Mouse (Mus musculus) hindbrain, embryonic 14.5 days (tissue): ENCODE data around the gene Zfp612. TPM values are rescaled to one million over a fixed set of nuclear protein-coding genes. Genes with fewer than 3 reads are reported as not detected.
A peak's percentile ranks its signal among the peaks of the same experiment; 100 is the strongest.

Source experiments
- ATAC-seq: fragments of 200-750 bp; cut with Nextera tagmentation; 2 replicates; pipeline ENCODE4 v1.8.0; 2017; ENCODE audit warnings: moderate number of reproducible peaks, mild to moderate bottlenecking, moderate TSS enrichment, moderate library complexity; ENCODE audit not compliant: low FRiP score
- DNase-seq: peaks from one replicate; pipeline ENCODE4 v3.0.0-alpha.2; 2015; ENCODE audit warnings: low spot score
- H3K27ac ChIP-seq: fragments of 300-500 bp; sonication (generic); 2 replicates; pipeline ENCODE4 v1.5.1; 2014; ENCODE audit warnings: mild to moderate bottlenecking, moderate library complexity
- H3K27me3 ChIP-seq: fragments of 300-500 bp; sonication (generic); 2 replicates; pipeline ENCODE4 v1.6.1; 2014; ENCODE audit warnings: mild to moderate bottlenecking, low read length, mixed read lengths; ENCODE audit not compliant: control insufficient read depth, insufficient read depth
- H3K36me3 ChIP-seq: fragments of 300-500 bp; sonication (generic); replicated peaks from 2 replicates; pipeline ENCODE4 v1.6.1; 2014; ENCODE audit not compliant: control insufficient read depth, insufficient read depth
- H3K4me1 ChIP-seq: fragments of 300-500 bp; sonication (generic); replicated peaks from 2 replicates; pipeline ENCODE4 v1.6.1; 2014; ENCODE audit warnings: antibody characterized with exemption, low read length, mixed read lengths; ENCODE audit not compliant: control insufficient read depth, insufficient read depth
- H3K4me2 ChIP-seq: fragments of 300-500 bp; sonication (generic); replicated peaks from 2 replicates; pipeline ENCODE4 v1.6.1; 2014; ENCODE audit warnings: mild to moderate bottlenecking, moderate library complexity
- H3K4me3 ChIP-seq: fragments of 300-500 bp; sonication (generic); replicated peaks from 2 replicates; pipeline ENCODE4 v1.5.1; 2014; ENCODE audit warnings: mild to moderate bottlenecking, low read length
- H3K9ac ChIP-seq: fragments of 300-500 bp; sonication (generic); 2 replicates; pipeline ENCODE4 v1.6.1; 2014
- H3K9me3 ChIP-seq: fragments of 300-500 bp; sonication (generic); 2 replicates; pipeline ENCODE4 v1.6.1; 2016; ENCODE audit warnings: low read length; ENCODE audit not compliant: control insufficient read depth
- WGBS: fragments of 180-500 bp; shearing (Covaris S2); extraction: QIAGEN DNeasy Blood & Tissue Kit; methylation state at CpG from one replicate; pipeline ENCODE4 v1.1.7; 2014; 5-methylcytosine and 5-hydroxymethylcytosine counted together
- polyA plus RNA-seq: library from polyadenylated mRNA; unstranded; fragments of >200 nt; fragmentation: Nextera tagmentation; extraction: Ambion mirVana; gene quantifications from 2 replicates; pipeline ENCODE4 v1.2.1, GENCODE M21; 2014

The Zfp612 gene
- polyA plus RNA-seq, 1 experiment from 2014 or later, result 20.2 TPM

- no peak overlapping the region for H3K27ac ChIP-seq
- H3K9me3 ChIP-seq, result no peaks in the 10 kb centered on the region
- DNase-seq (no peak), ATAC-seq (no peak)
- no peak overlapping the region for H3K4me3 ChIP-seq
- H3K4me2 ChIP-seq, result no peak overlapping the region
- no peaks in the 10 kb centered on the region for H3K36me3 ChIP-seq
- H3K27me3 ChIP-seq, result no peaks in the 10 kb centered on the region
- no peaks in the 10 kb centered on the region for H3K4me1 ChIP-seq
- 78% methylated on average over 9 of the region's 9 CpGs for WGBS
- H3K9ac ChIP-seq, result no peak overlapping the region
These were observed 15.4 kb upstream of the Zfp612 start for GRCm38 (mm10) chr8:110064161-110064560.

- 96% methylated on average over 18 of the region's 18 CpGs for WGBS
These were observed 14.8 kb upstream of the Zfp612 start for GRCm38 (mm10) chr8:110064606-110065365.

GRCm38 (mm10) chr8:110065676-110066075 lies 13.9 kb upstream of the Zfp612 start:
- no peaks in the 10 kb centered on the region for H3K4me1 ChIP-seq
- WGBS, result 87% methylated on average over 4 of the region's 4 CpGs
- no peaks in the 10 kb centered on the region for H3K27me3 ChIP-seq
- DNase-seq (no peak), ATAC-seq (no peak)
- H3K9ac ChIP-seq, result no peak overlapping the region
- no peak overlapping the region for H3K4me3 ChIP-seq
- no peaks in the 10 kb centered on the region for H3K36me3 ChIP-seq
- no peak overlapping the region for H3K27ac ChIP-seq
- no peaks in the 10 kb centered on the region for H3K9me3 ChIP-seq
- H3K4me2 ChIP-seq, result no peak overlapping the region

More at GRCm38 (mm10) chr8:110064606-110065365, 14.8 kb upstream of the Zfp612 start:
- H3K4me3 ChIP-seq, result no peak overlapping the region
- no peak for DNase-seq
- H3K27ac ChIP-seq, result no peak overlapping the region
- H3K9ac ChIP-seq, result no peak overlapping the region
- H3K27me3 ChIP-seq, result no peaks in the 10 kb centered on the region
- ATAC-seq, result no peak
- H3K4me2 ChIP-seq, result no peak overlapping the region
- H3K36me3 ChIP-seq, result no peaks in the 10 kb centered on the region
- no peaks in the 10 kb centered on the region for H3K4me1 ChIP-seq
- no peaks in the 10 kb centered on the region for H3K9me3 ChIP-seq

- no peak overlapping the region for H3K4me3 ChIP-seq
- no peak overlapping the region for H3K9ac ChIP-seq
- no peak overlapping the region for H3K4me2 ChIP-seq
- H3K27me3 ChIP-seq, result no peaks in the 10 kb centered on the region
- H3K36me3 ChIP-seq, result no peaks in the 10 kb centered on the region
- H3K4me1 ChIP-seq, result no peaks in the 10 kb centered on the region
- DNase-seq (no peak), ATAC-seq (no peak)
- WGBS, result 84% methylated on average over 4 of the region's 4 CpGs
- H3K27ac ChIP-seq, result no peak overlapping the region
- H3K9me3 ChIP-seq, result no peaks in the 10 kb centered on the region
These were observed 9.8 kb upstream of the Zfp612 start for GRCm38 (mm10) chr8:110069706-110070105.

- H3K27ac ChIP-seq, result no peak overlapping the region
- no peak overlapping the region for H3K4me2 ChIP-seq
- no peaks in the 10 kb centered on the region for H3K9me3 ChIP-seq
- ATAC-seq (no peak), DNase-seq (peak; percentile 82)
- H3K9ac ChIP-seq, result no peak overlapping the region
- H3K4me1 ChIP-seq, result no peaks in the 10 kb centered on the region
- H3K27me3 ChIP-seq, result no peaks in the 10 kb centered on the region
- no peaks in the 10 kb centered on the region for H3K36me3 ChIP-seq
- 17% methylated on average over 9 of the region's 9 CpGs for WGBS
- H3K4me3 ChIP-seq, result no peak overlapping the region
These were observed 7.9 kb upstream of the Zfp612 start for GRCm38 (mm10) chr8:110071600-110071999.

GRCm38 (mm10) chr8:110074496-110074895 lies 5.0 kb upstream of the Zfp612 start:
- DNase-seq (no peak), ATAC-seq (no peak)
- H3K4me3 ChIP-seq, result no peak overlapping the region
- H3K27ac ChIP-seq, result no peak overlapping the region
- H3K4me2 ChIP-seq, result no peak overlapping the region
- no peaks in the 10 kb centered on the region for H3K36me3 ChIP-seq
- WGBS, result 86% methylated on average over 8 of the region's 8 CpGs
- H3K9me3 ChIP-seq, result no peaks in the 10 kb centered on the region
- H3K4me1 ChIP-seq, result no peaks in the 10 kb centered on the region
- H3K9ac ChIP-seq, result no peak overlapping the region
- H3K27me3 ChIP-seq, result no peaks in the 10 kb centered on the region

GRCm38 (mm10) chr8:110082416-110083105 lies 3.0 kb downstream of the Zfp612 start:
- Histone ChIP-seq H3K4me1 (peaks cover 14% of the 10 kb centered on the region; the same call in 1 of the 2 replicates), H3K36me3 (peaks cover 52% of the 10 kb centered on the region), H3K27me3 (no peaks in the 10 kb centered on the region), H3K9me3 (peaks cover 12% of the 10 kb centered on the region; the same call in 1 of the 2 replicates), H3K4me2 (no peak overlapping the region), H3K4me3 (no peak overlapping the region), H3K9ac (no peak overlapping the region), H3K27ac (no peak overlapping the region)
- no peak for ATAC-seq
- no peak for DNase-seq
- 82% methylated on average over 11 of the region's 11 CpGs for WGBS

GRCm38 (mm10) chr8:110091869-110092268 lies 12.3 kb downstream of the Zfp612 start:
- Histone ChIP-seq H3K36me3 (peaks cover 40% of the 10 kb centered on the region), H3K9ac (no peak overlapping the region), H3K9me3 (peaks cover 20% of the 10 kb centered on the region), H3K4me1 (no peaks in the 10 kb centered on the region), H3K27me3 (no peaks in the 10 kb centered on the region), H3K4me3 (no peak overlapping the region), H3K27ac (no peak overlapping the region), H3K4me2 (no peak overlapping the region)
- ATAC-seq, result no peak
- WGBS, result 51% methylated on average over 1 of the region's 1 CpGs
- peak; percentile 44 for DNase-seq

- DNase-seq, result no peak
These were observed 21.4 kb downstream of the Zfp612 start, which contains the start of gene Gm21964 for GRCm38 (mm10) chr8:110100907-110101306. Gm21964 (plus strand) TSS chr8:110101207.

More at GRCm38 (mm10) chr8:110100907-110101306, 21.4 kb downstream of the Zfp612 start, which contains the start of gene Gm21964:
- no peaks in the 10 kb centered on the region for H3K27me3 ChIP-seq
- H3K27ac ChIP-seq, result no peak within 1 kb of the TSS
- H3K4me3 ChIP-seq, result no peak within 1 kb of the TSS
- H3K36me3 ChIP-seq, result no peaks in the 10 kb centered on the region
- no peak within 1 kb of the TSS for H3K4me2 ChIP-seq
- no peaks in the 10 kb centered on the region for H3K9me3 ChIP-seq
- no peak for ATAC-seq
- H3K9ac ChIP-seq, result no peak within 1 kb of the TSS
- no peaks in the 10 kb centered on the region for H3K4me1 ChIP-seq
- WGBS, result 89% methylated on average over 12 of the region's 12 CpGs
